Mouse (Mus musculus): Measurements from ENCODE around the gene Col25a1. TPM values are rescaled to one million over a fixed set of nuclear protein-coding genes. Genes with fewer than 3 reads are reported as not detected.

Gene Col25a1
- total RNA-seq, 2 experiments from 2014 or later, result 0.53 to 0.91 TPM

- DNase-seq, result no peak
- intact Hi-C loops (cut with DNase I; ENCODE audit: low total_unique reads), result no loop called here
Measured at GRCm38 (mm10) chr3:130236129-130236528, 104.8 kb downstream of the Col25a1 start.

DNA sequence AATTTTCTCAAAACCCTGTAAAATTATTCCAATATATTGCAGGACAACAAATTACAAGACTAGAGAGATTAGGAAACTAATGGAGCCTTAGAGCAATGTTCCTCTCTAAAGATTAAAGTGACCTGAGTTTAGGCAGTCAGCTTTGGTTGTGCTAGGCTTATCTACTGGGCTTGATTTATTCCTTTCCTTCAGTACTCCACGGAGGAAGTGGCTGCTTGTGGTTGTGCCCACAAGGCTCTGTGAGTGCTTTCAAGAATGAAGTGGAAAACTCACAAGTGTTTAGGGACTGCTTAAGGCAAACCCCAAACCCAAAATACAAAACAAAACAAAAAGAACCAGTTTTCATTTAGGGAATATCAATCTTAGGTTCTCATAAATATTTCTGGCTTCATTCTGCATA, 106.6 kb downstream of the Col25a1 start:
- intact Hi-C loops (cut with DNase I; ENCODE audit: low total_unique reads), result no loop called here
- no peak for DNase-seq

- DNase-seq, result no peak
- intact Hi-C loops (cut with DNase I; ENCODE audit: low total_unique reads), result no loop called here
Measured at GRCm38 (mm10) chr3:130241924-130242323, 110.6 kb downstream of the Col25a1 start.

DNA sequence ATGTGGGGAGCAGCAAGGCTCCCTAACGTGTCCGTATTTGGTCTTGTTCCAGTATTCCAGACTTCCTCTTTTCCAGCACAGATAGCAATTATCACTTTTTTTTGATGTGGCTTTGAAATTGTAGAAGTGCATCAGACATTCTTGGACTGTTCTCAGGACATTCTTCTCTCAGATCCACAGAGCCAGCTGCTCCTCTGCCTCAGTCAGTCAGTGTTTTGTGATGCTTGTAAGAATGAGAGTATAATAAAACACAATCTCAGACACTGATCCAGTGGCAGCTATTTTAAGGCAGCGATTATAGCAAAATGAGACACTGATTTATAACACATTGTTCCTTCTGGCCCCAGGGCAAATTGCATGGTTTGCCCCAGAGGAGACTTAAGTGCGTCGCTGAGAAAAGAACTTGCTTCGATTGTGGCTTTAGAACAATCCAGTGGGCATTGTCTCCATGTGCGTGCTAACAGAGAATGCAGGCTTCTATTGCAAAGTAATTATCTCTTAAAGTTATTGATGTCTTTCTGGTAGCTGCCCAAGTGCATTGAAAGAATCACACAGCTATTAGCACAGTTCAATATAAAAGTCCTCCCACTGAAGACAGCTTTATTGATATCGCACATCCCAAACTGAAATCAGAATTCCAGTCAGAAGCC, 111.5 kb downstream of the Col25a1 start:
- DNase-seq, result no peak
- intact Hi-C loops (cut with DNase I; ENCODE audit: low total_unique reads), result no loop called here

DNA sequence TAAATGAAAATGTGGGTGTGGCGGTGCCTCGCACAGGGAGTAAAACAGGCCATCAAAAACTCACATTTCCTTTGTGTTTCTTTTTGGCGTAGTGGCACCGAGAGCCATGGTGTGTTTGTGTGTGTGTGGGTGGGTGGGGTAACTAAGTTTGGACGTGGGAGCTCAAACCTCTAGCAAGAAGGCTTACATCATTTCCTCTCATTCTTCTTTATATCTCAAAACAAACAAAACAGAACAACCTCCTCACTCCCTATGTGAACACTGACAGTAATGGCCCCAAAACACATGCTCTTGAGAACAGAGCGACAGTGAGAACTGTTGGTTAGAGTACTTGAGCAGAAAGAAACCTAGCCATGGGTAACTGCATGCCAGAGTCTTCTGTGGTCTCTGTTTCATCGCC, 121.1 kb downstream of the Col25a1 start:
- no peak for DNase-seq
- intact Hi-C loops (cut with DNase I; ENCODE audit: low total_unique reads), result no loop called here

GRCm38 (mm10) chr3:130256059-130256458, 124.8 kb downstream of the Col25a1 start:
- DNase-seq, result no peak
- intact Hi-C loops (cut with DNase I; ENCODE audit: low total_unique reads), result no loop called here

- intact Hi-C loops (cut with DNase I; ENCODE audit: low total_unique reads), result no loop called here
- no peak for DNase-seq
Measured at GRCm38 (mm10) chr3:130256610-130257009, 125.3 kb downstream of the Col25a1 start.

DNA sequence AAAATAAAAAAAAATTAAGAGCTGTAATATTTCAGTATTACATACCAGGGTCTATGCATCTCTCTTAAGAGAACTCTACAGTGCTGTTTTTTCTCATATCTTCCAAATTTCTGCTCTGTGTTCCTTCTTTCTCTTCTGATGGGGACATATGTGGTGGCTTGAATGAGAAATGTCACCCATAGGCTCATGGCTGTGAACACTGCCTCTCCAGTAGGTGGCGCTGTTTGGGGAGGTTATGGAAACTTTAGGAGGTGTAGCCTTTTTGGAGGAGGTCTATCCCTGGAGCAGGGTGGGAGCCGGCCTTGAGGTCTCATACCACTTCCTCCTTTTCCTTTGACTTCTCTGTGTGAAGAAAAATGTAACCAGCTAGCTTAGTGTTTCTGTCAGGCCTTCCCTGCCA, 128.4 kb downstream of the Col25a1 start:
- no peak for DNase-seq
- intact Hi-C loops (cut with DNase I; ENCODE audit: low total_unique reads), result no loop called here

GRCm38 (mm10) chr3:130260316-130260715, 129.0 kb downstream of the Col25a1 start:
- intact Hi-C loops (cut with DNase I; ENCODE audit: low total_unique reads), result no loop called here
- no peak for DNase-seq

DNA sequence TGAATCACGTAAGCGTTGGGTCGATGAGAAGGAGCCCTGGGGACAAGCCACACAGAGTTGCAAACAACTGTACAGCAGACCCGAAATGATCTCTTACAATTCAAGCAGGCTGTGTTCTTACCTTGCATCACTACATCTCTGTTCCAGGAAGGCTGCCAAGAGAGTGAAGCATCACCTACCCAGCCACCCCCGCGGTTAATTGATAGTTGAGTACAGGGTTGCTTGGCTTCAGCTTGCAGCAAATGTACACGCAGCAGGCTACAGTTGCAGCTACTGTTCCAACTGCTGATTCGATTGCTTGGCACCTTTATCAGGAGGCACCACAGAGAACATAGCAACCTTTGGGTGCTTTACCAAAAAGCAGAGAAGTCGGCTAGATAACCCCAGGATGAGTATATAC, 133.8 kb downstream of the Col25a1 start:
- DNase-seq, result no peak
- intact Hi-C loops (cut with DNase I; ENCODE audit: low total_unique reads), result no loop called here

DNA sequence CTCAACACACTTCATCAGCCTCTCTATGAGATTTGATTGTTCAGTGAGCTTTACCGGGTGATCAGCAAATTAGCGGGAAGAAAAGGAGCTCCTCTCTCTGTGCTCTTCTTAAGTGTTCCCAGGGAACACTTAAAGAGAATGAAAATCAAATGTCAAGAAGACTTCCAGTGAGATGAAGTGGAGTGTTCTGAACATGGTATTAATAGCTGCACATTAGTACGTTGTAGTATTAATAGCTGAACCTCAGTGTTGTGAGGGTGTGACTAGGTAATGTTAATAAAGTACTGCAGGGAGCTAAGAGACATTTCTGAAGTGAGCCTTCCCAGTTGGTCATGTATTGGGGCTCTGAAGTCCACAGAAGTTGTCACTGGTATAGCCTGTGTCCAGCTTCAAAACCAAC, 139.2 kb downstream of the Col25a1 start:
- DNase-seq, result no peak
- intact Hi-C loops (cut with DNase I; ENCODE audit: low total_unique reads), result no loop called here

GRCm38 (mm10) chr3:130273949-130274348, 142.6 kb downstream of the Col25a1 start:
- intact Hi-C loops (cut with DNase I; ENCODE audit: low total_unique reads), result no loop called here
- no peak for DNase-seq

GRCm38 (mm10) chr3:130278298-130279050, 147.2 kb downstream of the Col25a1 start:
- DNase-seq, result no peak
- intact Hi-C loops (cut with DNase I; ENCODE audit: low total_unique reads), result no loop called here

GRCm38 (mm10) chr3:130283011-130283760, 151.9 kb downstream of the Col25a1 start:
- intact Hi-C loops (cut with DNase I; ENCODE audit: low total_unique reads), result no loop called here
- DNase-seq, result no peak

DNA sequence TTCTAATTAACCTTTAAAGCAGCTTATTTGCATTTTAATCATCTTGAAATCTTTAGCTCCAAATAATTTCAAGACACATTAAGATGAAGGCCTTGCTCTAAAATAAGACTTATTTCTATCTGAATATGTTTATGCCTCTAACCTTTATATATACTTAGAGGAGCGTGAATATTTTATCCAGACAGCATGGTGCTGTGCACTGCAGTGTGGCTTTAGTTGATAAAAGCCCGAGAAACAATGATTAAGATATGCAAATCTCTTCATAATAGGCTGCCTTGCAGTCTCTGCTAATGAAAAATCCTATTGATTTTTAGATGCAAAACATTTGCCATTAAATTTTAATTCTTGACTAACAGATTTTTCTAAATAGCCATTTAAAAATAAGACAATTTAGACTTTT, 156.8 kb downstream of the Col25a1 start:
- intact Hi-C loops (cut with DNase I; ENCODE audit: low total_unique reads), result no loop called here
- no peak for DNase-seq

DNA sequence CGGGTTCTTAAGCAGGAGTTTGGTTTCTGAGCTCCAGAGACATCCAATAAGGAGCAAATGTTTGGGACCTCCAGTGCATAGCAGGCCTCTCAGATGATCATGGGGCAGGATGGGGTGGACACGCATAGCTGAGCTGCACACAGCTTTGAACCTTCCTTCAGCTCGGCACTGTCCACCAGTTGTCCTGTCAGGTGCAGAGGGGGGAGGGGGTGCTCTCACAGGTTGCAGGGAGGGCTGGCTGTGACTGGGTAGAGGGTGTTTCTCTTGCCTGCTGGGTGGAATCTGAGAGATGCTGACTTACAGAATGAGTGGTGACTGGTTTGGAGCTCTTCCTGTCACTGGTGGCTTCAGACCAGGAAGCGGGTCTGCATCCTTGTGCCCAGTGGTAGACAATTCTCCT, 157.5 kb downstream of the Col25a1 start:
- no peak for DNase-seq
- intact Hi-C loops (cut with DNase I; ENCODE audit: low total_unique reads), result no loop called here

DNA sequence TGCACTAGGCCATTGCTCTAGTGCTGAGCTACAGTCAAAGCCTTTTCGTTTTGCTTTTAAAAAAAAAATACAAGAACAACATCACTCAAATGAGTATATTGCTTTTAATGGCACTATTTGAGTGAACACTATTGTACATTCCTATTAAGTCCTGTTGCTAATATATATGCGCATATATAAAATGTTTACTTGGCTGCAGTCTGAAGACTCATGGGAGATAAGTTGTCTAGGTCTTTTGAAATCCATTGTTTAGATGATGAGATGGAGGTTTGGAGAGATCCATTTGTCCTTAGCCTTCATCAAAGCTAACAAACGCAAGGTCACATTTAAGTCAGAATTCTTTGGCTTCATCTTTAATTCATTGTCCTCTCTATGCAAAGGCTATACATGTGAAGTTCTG, 157.9 kb downstream of the Col25a1 start:
- DNase-seq, result no peak
- intact Hi-C loops (cut with DNase I; ENCODE audit: low total_unique reads), result no loop called here

GRCm38 (mm10) chr3:130290175-130290574, 158.9 kb downstream of the Col25a1 start:
- intact Hi-C loops (cut with DNase I; ENCODE audit: low total_unique reads), result no loop called here
- no peak for DNase-seq

DNA sequence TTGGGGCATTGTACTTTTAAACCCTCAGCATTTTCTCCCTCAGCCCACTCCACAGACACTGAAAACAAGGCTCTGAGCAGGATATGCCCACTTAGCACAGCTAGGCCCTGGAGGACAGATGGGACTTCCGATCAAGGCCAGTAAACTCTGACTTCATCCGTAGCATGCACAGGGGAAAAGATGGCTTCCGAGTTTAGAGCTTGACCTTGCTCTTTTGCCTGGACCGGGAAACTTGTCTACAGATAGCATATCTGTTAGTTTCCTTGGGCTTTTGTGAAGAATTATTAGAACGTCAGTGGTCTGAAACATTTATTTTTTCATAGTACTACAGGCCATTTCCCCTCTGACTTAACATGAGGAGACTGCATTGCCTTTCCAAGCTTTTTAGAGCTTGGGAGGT, 159.4 kb downstream of the Col25a1 start:
- intact Hi-C loops (cut with DNase I; ENCODE audit: low total_unique reads), result no loop called here
- DNase-seq, result no peak

- no peak for DNase-seq
- intact Hi-C loops (cut with DNase I; ENCODE audit: low total_unique reads), result no loop called here
Measured at GRCm38 (mm10) chr3:130291926-130292325, 160.6 kb downstream of the Col25a1 start.

DNA sequence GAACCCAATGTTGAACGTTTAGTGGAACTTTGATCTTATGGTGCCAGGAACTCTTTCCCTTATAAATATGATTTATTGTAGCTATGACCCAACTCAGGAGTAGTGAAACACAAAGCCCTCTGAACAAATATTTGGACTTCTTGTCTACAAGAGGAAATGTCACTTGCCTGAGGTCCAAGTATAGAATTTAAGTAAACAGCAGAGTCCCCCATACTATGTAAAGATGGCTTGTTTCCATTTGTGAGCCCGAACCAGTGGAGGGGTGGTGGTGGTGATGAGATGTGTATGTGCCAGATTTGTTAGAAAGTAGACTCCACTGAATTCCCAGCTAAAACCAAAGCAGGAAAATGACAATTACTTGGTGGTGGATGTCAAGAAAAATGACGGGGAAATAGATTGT, 169.2 kb downstream of the Col25a1 start:
- DNase-seq, result no peak
- intact Hi-C loops (cut with DNase I; ENCODE audit: low total_unique reads), result no loop called here
